Comparison of ENCODE assay signal across 8 mouse cellular contexts in genomic region chr4:109281161-109281560, GRCm38 (mm10). TPM values are rescaled to one million over a fixed set of nuclear protein-coding genes. Genes with fewer than 3 reads are reported as not detected.
A peak's percentile ranks its signal among the peaks of the same experiment; 100 is the strongest.
DNase-seq lines count a peak whose midpoint lies in the region; ATAC-seq lines count a peak whose summit lies in the region.

No protein-coding gene starts in this region.

- no peaks in the 10 kb centered on the region for H3K36me3 ChIP-seq in heart, embryonic 10.5 days
- no peaks in the 10 kb centered on the region for H3K36me3 ChIP-seq in hindbrain, embryonic 11.5 days (ENCODE audit: control insufficient read depth, insufficient read depth, low read length)

- H3K9me3 ChIP-seq in heart, embryonic 10.5 days: no peaks in the 10 kb centered on the region
- no peaks in the 10 kb centered on the region for H3K9me3 ChIP-seq in hindbrain, embryonic 11.5 days (ENCODE audit: control insufficient read depth, low read length)

- 5% methylated on average over 4 of the region's 4 CpGs for WGBS in heart, embryonic 10.5 days
- 10% methylated on average over 4 of the region's 4 CpGs for WGBS in hindbrain, embryonic 11.5 days

- peaks cover 11% of the 10 kb centered on the region for H3K4me1 ChIP-seq in heart, embryonic 10.5 days
- H3K4me1 ChIP-seq in hindbrain, embryonic 11.5 days (replicated peaks; ENCODE audit: control insufficient read depth, insufficient read depth, low read length): 0 out of 2 replicates have a peak, but pooled peaks cover 2% of the 10 kb centered on the region

- no peak for DNase-seq in heart, embryonic 10.5 days (ENCODE audit: low spot score)
- DNase-seq in heart, adult 8-10 months (ENCODE audit: low spot score): no peak
- DNase-seq in ES-CJ7 (ENCODE audit: low read depth, low spot score): peak; percentile 15
- no peak for DNase-seq in hindbrain, embryonic 11.5 days (ENCODE audit: low spot score)
- no peak for DNase-seq in ovary, postnatal 36 days (ENCODE audit: low spot score)
- DNase-seq in right cerebral cortex, postnatal 25 days: no peak
- no peak for DNase-seq in c-Kit-positive CD71-positive TER-119-positive erythroid progenitor cells, embryonic 14.5 days (ENCODE audit: low spot score)

- peak overlapping the region; percentile 85 for H3K4me3 ChIP-seq in heart, embryonic 10.5 days
- peak overlapping the region; percentile 84 for H3K4me3 ChIP-seq in hindbrain, embryonic 11.5 days (ENCODE audit: low read depth, low read length)

- no peaks in the 10 kb centered on the region for H3K27me3 ChIP-seq in heart, embryonic 10.5 days (ENCODE audit: insufficient read depth, poor library complexity, severe bottlenecking)
- H3K27me3 ChIP-seq in hindbrain, embryonic 11.5 days (ENCODE audit: control insufficient read depth, insufficient read depth, low read length): 0 out of 2 replicates have a peak, but pooled peaks cover 2% of the 10 kb centered on the region

- ATAC-seq in hindbrain, embryonic 11.5 days (ENCODE audit: low FRiP score): no peak
- peak; percentile 20; the same call in 1 of the 2 replicates for ATAC-seq in megakaryocyte-erythroid progenitor cell, adult 5-6 weeks (replicated peaks; ENCODE audit: low FRiP score, low TSS enrichment, poor library complexity, severe bottlenecking)

- H3K4me2 ChIP-seq in hindbrain, embryonic 11.5 days (replicated peaks; ENCODE audit: low read depth, low read length): peak overlapping the region; percentile 85

- peak overlapping the region; percentile 77; the same call in 1 of the 2 replicates for H3K9ac ChIP-seq in hindbrain, embryonic 11.5 days (ENCODE audit: low read depth, low read length)

- 0 out of 2 replicates have a peak overlapping the region, but pooled peaks have one; percentile 97 for H3K27ac ChIP-seq in heart, embryonic 10.5 days
- H3K27ac ChIP-seq in hindbrain, embryonic 11.5 days (ENCODE audit: low read depth, low read length): no peak overlapping the region

RNA-seq across cellular contexts. Expression of gene Eps15, which starts 1.1 kb away (rescaled TPM):
- polyA plus RNA-seq in heart, embryonic 10.5 days (2016; fragmentation: Nextera tagmentation; extraction: Ambion mirVana): 32.6 and 37.3 TPM in 2 replicates
- 10 to 100 TPM; 40.2 to 48.6 (median 44.1) TPM for total RNA-seq in heart, adult 8-10 months (2022)
- polyA plus RNA-seq in hindbrain, embryonic 11.5 days (2014; fragmentation: Nextera tagmentation; extraction: Ambion mirVana): 53.6 and 57.6 TPM in 2 replicates
- total RNA-seq in megakaryocyte-erythroid progenitor cell, adult 5-6 weeks (2014; fragmentation: Nextera tagmentation): 149 and 169 TPM in 2 replicates
- total RNA-seq in megakaryocyte-erythroid progenitor cell, adult 5-6 weeks (2017): 80.8 and 99.9 TPM in 2 replicates

RNA-seq across cellular contexts. Expression of gene Calr4, which starts 46.9 kb away (rescaled TPM):
- 0.11 and 0.15 TPM in 2 replicates for polyA plus RNA-seq in heart, embryonic 10.5 days (2016; fragmentation: Nextera tagmentation; extraction: Ambion mirVana)
- not detected for total RNA-seq in heart, adult 8-10 months (2022)
- 0.09 and 0.54 TPM in 2 replicates for polyA plus RNA-seq in hindbrain, embryonic 11.5 days (2014; fragmentation: Nextera tagmentation; extraction: Ambion mirVana)
- 0.81 TPM in 1 of 2 replicates, not detected in the other for total RNA-seq in megakaryocyte-erythroid progenitor cell, adult 5-6 weeks (2014; fragmentation: Nextera tagmentation)
- total RNA-seq in megakaryocyte-erythroid progenitor cell, adult 5-6 weeks (2017): not detected in 2 replicates
